Comparison of ENCODE assay signal across 8 mouse cellular contexts in the genomic region with DNA sequence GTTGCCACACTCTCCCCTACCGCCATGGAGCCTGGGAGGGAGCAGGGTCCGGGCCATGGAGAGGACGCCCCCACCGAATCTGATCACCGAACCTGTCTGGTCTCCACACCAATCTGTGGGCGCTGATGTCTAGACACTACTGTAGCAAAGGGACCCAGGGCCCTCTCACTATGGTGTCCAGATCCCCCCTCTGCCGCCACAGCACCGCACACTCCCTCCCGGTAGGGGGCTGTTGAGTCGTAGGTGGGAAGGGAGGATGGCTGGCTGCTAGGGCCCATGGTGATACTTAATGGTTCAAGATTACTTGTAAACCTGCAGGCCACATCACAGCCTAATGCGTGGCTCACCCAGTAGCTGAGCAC. TPM values are rescaled to one million over a fixed set of nuclear protein-coding genes. Genes with fewer than 3 reads are reported as not detected.
DNase-seq lines count a peak whose midpoint lies in the region; ATAC-seq and TF ChIP-seq lines count a peak whose summit lies in the region.

No protein-coding gene starts in this region.

- H3K4me2 ChIP-seq in hindbrain, embryonic 16.5 days (ENCODE audit: low read length) = peak overlapping the region; percentile 88
- peak overlapping the region; percentile 74 for H3K4me2 ChIP-seq in midbrain, embryonic 15.5 days

- H3K27me3 ChIP-seq in erythroblast, embryonic 14.5 days (ENCODE audit: control insufficient read depth) = peaks cover 23% of the 10 kb centered on the region
- no peaks in the 10 kb centered on the region for H3K27me3 ChIP-seq in testis, adult 2 months (ENCODE audit: control insufficient read depth, insufficient read depth, low read length)
- no peaks in the 10 kb centered on the region for H3K27me3 ChIP-seq in hindbrain, embryonic 16.5 days (replicated peaks; ENCODE audit: control insufficient read depth, insufficient read depth, low read length)
- H3K27me3 ChIP-seq in midbrain, embryonic 15.5 days (replicated peaks) = no peaks in the 10 kb centered on the region

- DNase-seq in testis, postnatal 14 days (ENCODE audit: low spot score) = no peak
- no peak for DNase-seq in left cerebral cortex, adult 8-10 months (ENCODE audit: low spot score in 2 of 2)
- no peak for DNase-seq in ovary, postnatal 14 days (ENCODE audit: low spot score)

- WGBS in hindbrain, embryonic 16.5 days = 7% methylated on average over 11 of the region's 11 CpGs
- 7% methylated on average over 11 of the region's 11 CpGs for WGBS in midbrain, embryonic 15.5 days

- no peak for ATAC-seq in erythroblast, adult 5-6 weeks (replicated peaks; ENCODE audit: low FRiP score, poor library complexity, severe bottlenecking)
- peak; percentile 51; the same call in 1 of the 2 replicates for ATAC-seq in hindbrain, embryonic 16.5 days
- ATAC-seq in midbrain, embryonic 15.5 days (replicated peaks) = peak; percentile 70; the same call in 1 of the 2 replicates

- TF ChIP-seq CTCF in testis, adult 2 months (IDR thresholded peaks at IDR 0.05; ENCODE audit: control insufficient read depth, insufficient read depth, insufficient replicate concordance, low read depth, low read length) = no peak

- H3K9ac ChIP-seq in hindbrain, embryonic 16.5 days (ENCODE audit: low read depth, low read length) = peak overlapping the region; percentile 82
- peak overlapping the region; percentile 43 for H3K9ac ChIP-seq in midbrain, embryonic 15.5 days

- H3K9me3 ChIP-seq in erythroblast, embryonic 14.5 days (ENCODE audit: control insufficient read depth, low read length) = no peaks in the 10 kb centered on the region
- no peaks in the 10 kb centered on the region for H3K9me3 ChIP-seq in hindbrain, embryonic 16.5 days (ENCODE audit: control insufficient read depth, low read length)
- H3K9me3 ChIP-seq in midbrain, embryonic 15.5 days = no peaks in the 10 kb centered on the region

- H3K36me3 ChIP-seq in erythroblast, embryonic 14.5 days (ENCODE audit: control insufficient read depth) = peaks cover 15% of the 10 kb centered on the region; the same call in 1 of the 2 replicates
- H3K36me3 ChIP-seq in testis, adult 2 months (ENCODE audit: control insufficient read depth, insufficient read depth, low read length) = no peaks in the 10 kb centered on the region
- H3K36me3 ChIP-seq in hindbrain, embryonic 16.5 days (ENCODE audit: control insufficient read depth, insufficient read depth, low read length) = no peaks in the 10 kb centered on the region
- H3K36me3 ChIP-seq in midbrain, embryonic 15.5 days (replicated peaks) = no peaks in the 10 kb centered on the region

- H3K27ac ChIP-seq in testis, adult 2 months (ENCODE audit: control insufficient read depth, insufficient read depth, low read depth, low read length) = no peak overlapping the region
- no peak overlapping the region for H3K27ac ChIP-seq in hindbrain, embryonic 16.5 days (ENCODE audit: low read depth, low read length)
- H3K27ac ChIP-seq in midbrain, embryonic 15.5 days = no peak overlapping the region

- peaks cover 36% of the 10 kb centered on the region for H3K4me1 ChIP-seq in erythroblast, embryonic 14.5 days (ENCODE audit: control insufficient read depth)
- H3K4me1 ChIP-seq in testis, adult 2 months (ENCODE audit: control insufficient read depth, insufficient read depth, low read length) = peaks cover 6% of the 10 kb centered on the region
- H3K4me1 ChIP-seq in hindbrain, embryonic 16.5 days (ENCODE audit: control insufficient read depth, insufficient read depth, low read depth, low read length) = peaks cover 8% of the 10 kb centered on the region; the same call in 1 of the 2 replicates
- H3K4me1 ChIP-seq in midbrain, embryonic 15.5 days = peaks cover 12% of the 10 kb centered on the region

- peak overlapping the region; percentile 65 for H3K4me3 ChIP-seq in erythroblast, embryonic 14.5 days (replicated peaks)
- peak overlapping the region; percentile 80 for H3K4me3 ChIP-seq in testis, adult 2 months (ENCODE audit: control insufficient read depth, low read depth, low read length)
- peak overlapping the region; percentile 63 for H3K4me3 ChIP-seq in hindbrain, embryonic 16.5 days (ENCODE audit: low read length)
- H3K4me3 ChIP-seq in midbrain, embryonic 15.5 days = peak overlapping the region; percentile 50

- TF ChIP-seq POLR2A in testis, adult 2 months (IDR thresholded peaks at IDR 0.05; ENCODE audit: control insufficient read depth, low read depth, low read length) = no peak

RNA-seq across cellular contexts. Expression of gene Gm20532, which starts 0.6 kb away (rescaled TPM):
- polyA plus RNA-seq in erythroblast, embryonic 14.5 days (2012) = not detected in 2 replicates
- total RNA-seq in erythroblast, adult 5-6 weeks (2015; ENCODE audit: low replicate concordance) = not detected in 2 replicates
- not detected in 2 replicates for total RNA-seq in erythroblast, adult 5-6 weeks (2017; ENCODE audit: low replicate concordance)
- not detected in 2 replicates for polyA plus RNA-seq in testis, adult 2 months (2012; rRNA removed)
- polyA plus RNA-seq in hindbrain, embryonic 16.5 days (2015; fragmentation: Nextera tagmentation; extraction: Ambion mirVana) = not detected in 2 replicates
- polyA plus RNA-seq in midbrain, embryonic 15.5 days (2015; fragmentation: Nextera tagmentation; extraction: Ambion mirVana) = not detected in 2 replicates
- total RNA-seq in left cerebral cortex, adult 8-10 months (2022) = not detected

RNA-seq across cellular contexts. Expression of gene Egfl7, which starts 7.2 kb away (rescaled TPM):
- 3.2 and 3.6 TPM in 2 replicates for polyA plus RNA-seq in erythroblast, embryonic 14.5 days (2012)
- total RNA-seq in erythroblast, adult 5-6 weeks (2015; ENCODE audit: low replicate concordance) = 7.5 TPM in 1 of 2 replicates, not detected in the other
- total RNA-seq in erythroblast, adult 5-6 weeks (2017; ENCODE audit: low replicate concordance) = 4.9 and 8.2 TPM in 2 replicates
- 27.4 and 41.2 TPM in 2 replicates for polyA plus RNA-seq in testis, adult 2 months (2012; rRNA removed)
- 75.4 and 76.2 TPM in 2 replicates for polyA plus RNA-seq in hindbrain, embryonic 16.5 days (2015; fragmentation: Nextera tagmentation; extraction: Ambion mirVana)
- 71.8 and 75.7 TPM in 2 replicates for polyA plus RNA-seq in midbrain, embryonic 15.5 days (2015; fragmentation: Nextera tagmentation; extraction: Ambion mirVana)
- total RNA-seq in left cerebral cortex, adult 8-10 months (2022) = 10 to 100 TPM; 63.8 to 88.2 (median 66.2) TPM

RNA-seq across cellular contexts. Expression of gene Agpat2, which starts 17.2 kb away (rescaled TPM):
- 0.02 and 0.31 TPM in 2 replicates for polyA plus RNA-seq in erythroblast, embryonic 14.5 days (2012)
- 17.1 and 32.7 TPM in 2 replicates for total RNA-seq in erythroblast, adult 5-6 weeks (2015; ENCODE audit: low replicate concordance)
- total RNA-seq in erythroblast, adult 5-6 weeks (2017; ENCODE audit: low replicate concordance) = 23.0 and 24.4 TPM in 2 replicates
- polyA plus RNA-seq in testis, adult 2 months (2012; rRNA removed) = 223 and 249 TPM in 2 replicates
- polyA plus RNA-seq in hindbrain, embryonic 16.5 days (2015; fragmentation: Nextera tagmentation; extraction: Ambion mirVana) = 6.2 and 7.2 TPM in 2 replicates
- polyA plus RNA-seq in midbrain, embryonic 15.5 days (2015; fragmentation: Nextera tagmentation; extraction: Ambion mirVana) = 4.6 and 6.7 TPM in 2 replicates
- total RNA-seq in left cerebral cortex, adult 8-10 months (2022) = 1 to 10 TPM; 1.5 to 3.9 (median 3.6) TPM

RNA-seq across cellular contexts. Expression of gene Fam69b, which starts 41.2 kb away (rescaled TPM):
- polyA plus RNA-seq in erythroblast, embryonic 14.5 days (2012) = not detected in 2 replicates
- total RNA-seq in erythroblast, adult 5-6 weeks (2015; ENCODE audit: low replicate concordance) = not detected in 2 replicates
- total RNA-seq in erythroblast, adult 5-6 weeks (2017; ENCODE audit: low replicate concordance) = 0.34 TPM in 1 of 2 replicates, not detected in the other
- polyA plus RNA-seq in testis, adult 2 months (2012; rRNA removed) = 10.3 and 12.0 TPM in 2 replicates
- polyA plus RNA-seq in hindbrain, embryonic 16.5 days (2015; fragmentation: Nextera tagmentation; extraction: Ambion mirVana) = 153 and 156 TPM in 2 replicates
- polyA plus RNA-seq in midbrain, embryonic 15.5 days (2015; fragmentation: Nextera tagmentation; extraction: Ambion mirVana) = 164 and 168 TPM in 2 replicates
- total RNA-seq in left cerebral cortex, adult 8-10 months (2022) = 10 to 100 TPM; 69.1 to 74.8 (median 73.2) TPM

Comparison
In these comparisons a context has a peak if more than half of its experiments do, and no peak if none do; other contexts are left out.
1. RNA of gene Agpat2, which starts 17.2 kb away (polyA plus RNA-seq): 223 to 249 TPM in testis, adult 2 months; 6.2 to 7.2 TPM in hindbrain, embryonic 16.5 days, 4.6 to 6.7 TPM in midbrain, embryonic 15.5 days and 0.02 to 0.31 TPM in erythroblast, embryonic 14.5 days; every median in the first group is over 10 times any median in the second.
2. Peak in every context shown above with its lines, with median percentiles within 50 percentile points of each other: H3K4me3 ChIP-seq.